ENCODE assay signal across 8 mouse cellular contexts in genomic region chr13:60364778-60365672, GRCm38 (mm10).
DNase-seq lines count a peak whose midpoint lies in the region; TF ChIP-seq lines count a peak whose summit lies in the region.

No protein-coding gene starts in this region.

- TF ChIP-seq CTCF in layer of hippocampus, adult 2 months (conservative IDR thresholded peaks at IDR 0.05): no peak

- DNase-seq in adrenal gland, postnatal 10 days: peak; percentile 19
- DNase-seq in adrenal gland, adult 2 months: no peak
- DNase-seq in 3134 (ENCODE audit: extremely low read depth, insufficient read length, low spot score): peak; percentile 67
- DNase-seq in gastrocnemius, postnatal 10 days: peak; percentile 54
- peak; percentile 47 to 67 for DNase-seq in kidney, postnatal 4 days
- no peak for DNase-seq in left cerebral cortex, adult 9 months (ENCODE audit: low spot score in 2 of 2)
- DNase-seq in T-cell, adult 2 months (ENCODE audit: low spot score): no peak
- DNase-seq in layer of hippocampus, adult 2 months (ENCODE audit: low spot score in 2 of 2): no peak

- H3K4me3 ChIP-seq in layer of hippocampus, adult 2 months: no peak overlapping the region

- no peak overlapping the region for H3K27ac ChIP-seq in layer of hippocampus, adult 2 months

Comparison
In these comparisons a context has a peak if more than half of its experiments do, and no peak if none do; other contexts are left out.
1. DNase-seq: peak in adrenal gland, postnatal 10 days (single experiment), 3134 (single experiment), gastrocnemius, postnatal 10 days (single experiment) and kidney, postnatal 4 days (2 of 2); none in adrenal gland, adult 2 months (single experiment), left cerebral cortex, adult 9 months (0 of 2), T-cell, adult 2 months (single experiment) and layer of hippocampus, adult 2 months (0 of 2).